Mouse (Mus musculus): ENCODE results near the gene F2. TPM values are rescaled to one million over a fixed set of nuclear protein-coding genes. Genes with fewer than 3 reads are reported as not detected.

F2 gene
- polyA plus RNA-seq, 1 experiment, result not detected

DNA sequence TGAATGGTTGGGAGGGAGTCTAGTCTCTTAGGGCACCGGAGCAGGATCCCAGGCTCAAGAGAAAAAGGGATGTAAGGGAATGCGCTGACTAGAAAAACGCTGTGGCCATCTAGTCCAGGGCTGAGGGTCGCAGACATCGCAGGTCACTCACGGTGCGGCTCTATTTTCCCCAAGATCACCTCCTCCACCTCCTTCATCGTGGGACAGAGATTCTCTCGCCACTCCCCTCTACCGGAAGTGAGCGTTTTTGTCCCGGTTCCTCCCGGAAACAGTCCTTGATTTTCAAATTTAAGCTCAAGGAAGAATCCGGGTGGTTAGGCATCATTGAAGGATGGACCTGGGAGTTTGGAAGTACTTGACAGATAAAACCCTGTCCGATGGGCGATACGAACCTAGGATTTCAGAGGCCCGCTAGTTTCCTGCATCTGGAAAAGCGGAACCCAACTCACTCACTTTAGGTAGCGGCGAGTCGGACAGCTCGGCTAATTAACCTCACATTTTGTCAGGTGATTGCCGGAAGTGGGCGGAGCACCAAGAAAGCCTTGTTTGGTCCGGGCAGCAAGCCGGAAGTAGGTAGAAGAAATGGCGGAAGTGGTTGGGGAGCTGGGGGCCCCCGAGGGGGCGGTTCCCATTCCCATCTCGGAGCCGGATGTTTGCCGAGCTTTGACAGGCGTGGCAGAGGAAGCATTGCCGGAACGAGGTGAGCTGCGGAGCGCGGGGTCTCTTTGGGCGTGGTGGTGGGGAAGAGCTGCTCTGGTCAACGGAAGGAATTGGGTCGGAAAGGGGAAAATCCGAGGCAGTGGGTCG is 13.5 kb upstream of the F2 start, which contains the start of the genes Zfp408 and Arhgap1:
Gene Zfp408 (minus strand): TSS at position 239 of the 807 bp plus-strand sequence.
Gene Arhgap1 (plus strand): TSS at position 308 of the 807 bp plus-strand sequence.
- Histone ChIP-seq H3K36me3 (replicated peaks; ENCODE audit: low read length) (peaks cover 65% of the 10 kb centered on the region), H3K4me1 (peaks cover 77% of the 10 kb centered on the region), H3K27me3 (replicated peaks) (no peaks in the 10 kb centered on the region), H3K9me3 (no peaks in the 10 kb centered on the region), H3K4me3 (replicated peaks) (peak within 1 kb of the TSS; percentile 99)
- TF ChIP-seq GATA1 (IDR thresholded peaks at IDR 0.05; ENCODE audit: borderline replicate concordance, low read length) (no peak), FLI1 (IDR thresholded peaks at IDR 0.05; ENCODE audit: low read length) (peak; percentile 96)

DNA sequence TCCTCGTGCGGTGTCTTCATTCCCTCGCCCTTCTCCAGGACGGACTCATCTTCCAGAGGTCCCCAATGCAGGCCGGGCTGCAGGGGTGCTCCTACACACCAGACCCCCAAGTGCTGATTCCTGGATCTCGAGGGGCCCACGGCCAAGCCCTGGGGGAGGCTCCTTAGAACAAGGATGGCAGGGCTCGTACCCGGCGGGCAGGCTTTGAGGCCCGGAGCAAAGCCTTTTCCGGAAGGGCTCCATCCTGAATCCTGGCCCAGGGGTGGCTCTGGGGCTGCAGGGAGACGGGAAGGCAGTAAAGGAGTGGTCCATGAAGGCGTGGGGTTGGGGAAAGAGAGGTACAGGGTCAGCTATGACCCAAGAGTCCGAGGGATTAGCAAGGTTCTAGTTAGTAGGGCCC is 12.9 kb upstream of the F2 start:
- Histone ChIP-seq H3K4me1 (peaks cover 72% of the 10 kb centered on the region), H3K4me3 (replicated peaks) (peak overlapping the region; percentile 99), H3K9me3 (no peaks in the 10 kb centered on the region), H3K36me3 (replicated peaks; ENCODE audit: low read length) (peaks cover 65% of the 10 kb centered on the region), H3K27me3 (replicated peaks) (no peaks in the 10 kb centered on the region)
- TF ChIP-seq FLI1 (IDR thresholded peaks at IDR 0.05; ENCODE audit: low read length) (no peak), GATA1 (IDR thresholded peaks at IDR 0.05; ENCODE audit: borderline replicate concordance, low read length) (no peak)

DNA sequence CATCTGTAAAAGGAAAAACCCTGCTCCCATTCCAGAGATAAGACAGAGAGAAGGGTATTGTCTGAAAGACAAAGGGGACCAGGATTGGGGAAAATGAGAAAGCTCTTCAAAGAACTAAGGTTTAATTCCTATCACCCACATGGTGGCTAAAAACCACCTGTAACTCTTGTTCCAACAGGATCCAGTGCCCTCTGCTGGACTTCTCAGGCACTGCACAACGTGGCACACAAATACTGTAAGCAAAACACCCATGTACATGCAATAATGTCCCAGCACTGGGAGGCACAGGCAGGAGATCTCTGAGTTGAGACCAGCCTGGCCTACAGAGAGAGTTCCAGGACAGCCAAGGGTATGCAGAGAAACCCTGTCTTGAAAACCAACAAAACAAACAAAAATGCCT is 10.5 kb upstream of the F2 start:
- H3K27me3 ChIP-seq (replicated peaks), result no peaks in the 10 kb centered on the region
- peaks cover 63% of the 10 kb centered on the region for H3K36me3 ChIP-seq (replicated peaks; ENCODE audit: low read length)
- H3K9me3 ChIP-seq, result no peaks in the 10 kb centered on the region
- H3K4me3 ChIP-seq (replicated peaks), result no peak overlapping the region
- TF ChIP-seq FLI1 (IDR thresholded peaks at IDR 0.05; ENCODE audit: low read length), result no peak
- no peak for TF ChIP-seq GATA1 (IDR thresholded peaks at IDR 0.05; ENCODE audit: borderline replicate concordance, low read length)
- H3K4me1 ChIP-seq, result peaks cover 48% of the 10 kb centered on the region

DNA sequence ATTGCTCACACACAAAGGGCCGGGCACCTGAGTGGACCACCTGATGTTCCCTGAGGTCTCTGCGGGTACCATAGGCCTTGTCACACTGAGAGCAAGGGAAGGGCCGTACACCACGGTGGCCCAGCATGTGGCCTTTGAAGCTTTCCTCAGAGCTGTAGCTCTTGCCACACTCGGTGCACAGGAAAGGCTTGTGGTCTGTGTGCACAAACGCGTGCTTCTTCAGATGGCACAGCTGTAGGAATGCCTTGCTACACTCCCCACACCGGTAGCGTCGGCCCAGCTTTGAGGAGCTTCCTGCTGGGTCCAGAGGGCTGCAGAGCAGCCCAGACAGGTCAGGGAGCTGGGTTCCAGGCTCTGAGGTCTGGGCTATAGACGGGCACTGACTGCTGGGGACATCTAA is 9.6 kb upstream of the F2 start:
- Histone ChIP-seq H3K4me3 (replicated peaks) (no peak overlapping the region), H3K27me3 (replicated peaks) (no peaks in the 10 kb centered on the region), H3K9me3 (no peaks in the 10 kb centered on the region), H3K4me1 (peaks cover 39% of the 10 kb centered on the region), H3K36me3 (replicated peaks; ENCODE audit: low read length) (peaks cover 62% of the 10 kb centered on the region)
- no peak for TF ChIP-seq FLI1 (IDR thresholded peaks at IDR 0.05; ENCODE audit: low read length)
- no peak for TF ChIP-seq GATA1 (IDR thresholded peaks at IDR 0.05; ENCODE audit: borderline replicate concordance, low read length)

DNA sequence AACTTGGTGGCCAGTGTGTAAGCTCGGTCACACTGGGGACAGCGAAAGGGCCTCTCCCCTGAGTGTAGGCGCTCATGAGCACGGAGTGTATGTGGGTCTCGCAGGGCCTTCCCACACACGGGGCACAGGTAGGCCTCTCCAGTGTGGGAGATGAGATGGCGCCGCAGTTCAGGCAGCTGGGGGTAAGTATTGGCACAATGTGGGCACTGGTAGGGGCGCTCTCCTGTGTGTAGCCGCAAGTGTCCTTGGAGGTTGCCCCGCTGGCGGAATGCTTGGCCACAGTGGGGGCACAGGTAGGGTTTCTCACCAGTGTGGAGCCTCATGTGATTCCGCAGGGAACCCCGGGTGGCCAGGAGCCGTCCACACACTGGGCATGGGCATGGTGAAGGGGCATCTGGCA is 9.1 kb upstream of the F2 start:
- Histone ChIP-seq H3K4me3 (replicated peaks) (no peak overlapping the region), H3K27me3 (replicated peaks) (no peaks in the 10 kb centered on the region), H3K9me3 (no peaks in the 10 kb centered on the region), H3K4me1 (peaks cover 36% of the 10 kb centered on the region), H3K36me3 (replicated peaks; ENCODE audit: low read length) (peaks cover 62% of the 10 kb centered on the region)
- TF ChIP-seq GATA1 (IDR thresholded peaks at IDR 0.05; ENCODE audit: borderline replicate concordance, low read length) (no peak), FLI1 (IDR thresholded peaks at IDR 0.05; ENCODE audit: low read length) (no peak)

DNA sequence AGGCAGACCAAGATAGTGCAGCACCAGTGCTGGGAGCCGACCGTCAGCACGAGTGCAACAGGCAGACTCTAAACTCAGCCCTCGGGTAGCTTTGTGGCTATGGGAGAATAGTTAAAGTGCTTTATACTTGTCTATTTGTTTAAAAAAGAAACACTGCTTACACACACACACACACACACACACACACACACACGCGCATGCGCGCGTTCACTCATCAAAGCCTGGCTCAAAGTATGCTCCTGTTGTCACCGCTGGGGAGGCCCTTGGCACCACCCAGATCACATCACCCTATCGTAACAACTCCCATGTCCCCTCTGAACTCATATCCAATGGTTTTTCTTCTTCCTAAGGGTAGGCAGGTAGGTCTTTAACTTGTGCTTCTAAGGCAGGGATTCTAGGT is 7.8 kb upstream of the F2 start:
- no peak overlapping the region for H3K4me3 ChIP-seq (replicated peaks)
- H3K4me1 ChIP-seq, result peaks cover 38% of the 10 kb centered on the region
- no peak for TF ChIP-seq FLI1 (IDR thresholded peaks at IDR 0.05; ENCODE audit: low read length)
- no peak for TF ChIP-seq GATA1 (IDR thresholded peaks at IDR 0.05; ENCODE audit: borderline replicate concordance, low read length)
- peaks cover 62% of the 10 kb centered on the region for H3K36me3 ChIP-seq (replicated peaks; ENCODE audit: low read length)
- no peaks in the 10 kb centered on the region for H3K27me3 ChIP-seq (replicated peaks)
- H3K9me3 ChIP-seq, result no peaks in the 10 kb centered on the region

DNA sequence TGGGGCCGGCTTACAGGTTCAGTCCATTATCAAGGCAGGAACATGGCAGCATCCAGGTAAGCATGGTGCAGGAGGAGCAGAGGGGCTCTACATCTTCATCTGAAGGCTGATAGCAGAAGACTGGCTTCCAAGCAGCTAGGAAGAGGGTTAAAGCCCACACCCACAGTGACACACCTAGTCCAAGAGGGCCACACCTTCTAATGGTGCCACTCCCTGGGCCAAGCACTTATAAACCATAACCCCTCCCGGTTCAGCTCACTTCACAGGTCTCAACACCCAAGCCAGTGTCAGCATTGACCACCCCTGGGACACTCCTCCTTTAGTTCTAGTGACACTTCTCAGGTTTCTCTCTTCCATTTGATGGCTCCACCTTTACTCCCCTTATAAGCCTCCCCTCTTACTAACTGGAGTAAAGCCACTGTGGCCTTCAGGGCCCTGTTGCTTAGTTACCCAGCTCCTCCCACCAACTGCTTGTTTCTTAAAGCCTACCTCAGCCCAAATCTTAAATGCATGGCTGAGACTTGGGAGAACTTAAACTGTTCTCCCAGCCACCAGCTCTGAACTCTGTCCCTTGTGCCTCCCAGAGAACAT is 6.7 kb upstream of the F2 start:
- peaks cover 28% of the 10 kb centered on the region for H3K4me1 ChIP-seq
- TF ChIP-seq GATA1 (IDR thresholded peaks at IDR 0.05; ENCODE audit: borderline replicate concordance, low read length), result no peak
- H3K36me3 ChIP-seq (replicated peaks; ENCODE audit: low read length), result peaks cover 60% of the 10 kb centered on the region
- no peaks in the 10 kb centered on the region for H3K9me3 ChIP-seq
- H3K4me3 ChIP-seq (replicated peaks), result no peak overlapping the region
- H3K27me3 ChIP-seq (replicated peaks), result no peaks in the 10 kb centered on the region

DNA sequence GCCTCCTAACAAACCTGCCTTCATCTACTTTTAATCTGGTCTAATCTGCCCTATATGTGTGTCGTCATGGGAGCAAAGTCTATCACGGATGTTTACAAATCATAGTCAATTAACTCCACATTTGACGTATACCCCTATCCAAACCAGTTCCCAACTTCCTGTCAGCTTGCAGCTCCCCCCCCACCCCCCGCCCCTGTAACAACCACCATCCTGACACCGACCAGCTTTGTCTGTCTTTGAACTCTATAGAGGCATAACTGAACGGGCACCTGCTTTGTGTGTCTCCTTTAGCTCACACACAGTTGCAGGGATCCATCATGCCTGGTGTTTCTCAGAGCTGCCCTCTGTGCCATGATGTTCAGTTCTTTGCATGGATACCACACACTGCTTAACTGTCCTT is 2.7 kb upstream of the F2 start:
- H3K36me3 ChIP-seq (replicated peaks; ENCODE audit: low read length), result peaks cover 20% of the 10 kb centered on the region
- TF ChIP-seq FLI1 (IDR thresholded peaks at IDR 0.05; ENCODE audit: low read length) (no peak), GATA1 (IDR thresholded peaks at IDR 0.05; ENCODE audit: borderline replicate concordance, low read length) (no peak)

DNA sequence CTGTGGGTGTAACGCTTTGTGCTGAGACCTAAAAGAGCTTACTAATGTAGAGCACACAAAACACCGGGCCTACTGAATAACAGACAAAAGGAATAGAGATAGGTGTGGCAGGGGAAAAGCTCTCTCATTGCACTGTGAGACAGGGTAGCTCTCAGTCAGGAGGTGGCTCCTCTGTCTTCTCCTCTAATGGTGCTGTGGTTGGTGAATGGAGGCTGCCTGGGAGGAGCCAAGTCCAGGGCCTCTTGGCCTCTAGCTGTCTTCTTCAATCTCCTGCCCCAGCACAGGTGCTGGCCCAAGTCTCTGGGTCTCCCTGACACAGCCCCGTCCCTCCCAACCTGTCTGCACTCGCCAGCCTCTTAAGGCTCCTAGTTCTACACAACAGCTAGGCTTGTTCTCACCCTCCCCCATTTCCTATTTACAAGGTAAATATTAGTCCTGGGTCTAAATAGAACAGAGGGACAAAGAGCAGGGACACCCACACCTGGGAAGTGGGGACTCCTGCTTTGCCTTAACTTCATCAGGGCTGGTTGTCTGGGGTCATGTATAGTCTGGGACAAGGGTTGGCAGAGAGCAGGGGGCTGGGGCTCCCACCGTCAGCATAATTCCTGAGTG is 619 bp upstream of the F2 start:
- H3K4me1 ChIP-seq, result peaks cover 33% of the 10 kb centered on the region
- no peak overlapping the region for H3K4me3 ChIP-seq (replicated peaks)
- peaks cover 1% of the 10 kb centered on the region for H3K36me3 ChIP-seq (replicated peaks; ENCODE audit: low read length)
- TF ChIP-seq GATA1 (IDR thresholded peaks at IDR 0.05; ENCODE audit: borderline replicate concordance, low read length) (no peak), FLI1 (IDR thresholded peaks at IDR 0.05; ENCODE audit: low read length) (no peak)
- peaks cover 17% of the 10 kb centered on the region for H3K27me3 ChIP-seq (replicated peaks)
- no peaks in the 10 kb centered on the region for H3K9me3 ChIP-seq

More for the DNA sequence above, 2.7 kb upstream of the F2 start:
- no peak overlapping the region for H3K4me3 ChIP-seq (replicated peaks)
- H3K9me3 ChIP-seq, result no peaks in the 10 kb centered on the region
- peaks cover 33% of the 10 kb centered on the region for H3K4me1 ChIP-seq
- H3K27me3 ChIP-seq (replicated peaks), result peaks cover 5% of the 10 kb centered on the region

DNA sequence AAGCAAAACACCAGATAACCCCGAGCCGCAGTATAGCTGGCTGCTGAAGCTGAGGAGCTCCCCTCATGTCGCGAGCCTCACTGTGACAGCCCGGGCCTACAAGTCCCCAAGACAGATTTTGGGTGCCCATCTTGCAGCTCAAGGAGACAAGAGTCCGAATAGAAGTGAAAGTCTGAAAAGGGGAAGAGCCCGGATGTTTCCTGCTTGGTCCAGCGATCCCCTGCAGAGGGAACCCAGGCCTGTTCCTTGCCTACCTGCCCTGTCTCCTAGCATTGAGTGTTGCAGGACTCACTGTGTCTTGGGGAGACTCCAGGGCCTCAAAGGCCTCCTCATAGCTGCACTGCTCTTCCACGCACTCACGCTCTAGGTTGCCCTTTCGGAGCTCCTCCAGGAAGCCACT is 728 bp downstream of the F2 start:
- no peaks in the 10 kb centered on the region for H3K9me3 ChIP-seq
- peaks cover 33% of the 10 kb centered on the region for H3K4me1 ChIP-seq
- no peak overlapping the region for H3K4me3 ChIP-seq (replicated peaks)
- no peaks in the 10 kb centered on the region for H3K36me3 ChIP-seq (replicated peaks; ENCODE audit: low read length)
- TF ChIP-seq GATA1 (IDR thresholded peaks at IDR 0.05; ENCODE audit: borderline replicate concordance, low read length) (no peak), FLI1 (IDR thresholded peaks at IDR 0.05; ENCODE audit: low read length) (no peak)
- peaks cover 24% of the 10 kb centered on the region for H3K27me3 ChIP-seq (replicated peaks)
